Mouse (Mus musculus): ENCODE data around the gene Exosc2. TPM values are rescaled to one million over a fixed set of nuclear protein-coding genes. Genes with fewer than 3 reads are reported as not detected.

Exosc2 gene
- polyA plus RNA-seq (2012; rRNA removed; ENCODE audit: low replicate concordance): 2.4 and 2.9 TPM in 2 replicates

GRCm38 (mm10) chr2:31670551-31671035 lies at the start of gene Exosc2:
Exosc2 (plus strand) TSS chr2:31670715.

GRCm38 (mm10) chr2:31639901-31640608 lies 30.5 kb upstream of the Exosc2 start, which contains the start of gene Prdm12:
Prdm12 (plus strand) TSS chr2:31640037.

GRCm38 (mm10) chr2:31688074-31688925 lies 17.8 kb downstream of the Exosc2 start, which contains the start of gene Abl1:
Abl1 (plus strand) TSS chr2:31688376.

Other genes with a start within 250 kb of the Exosc2 start
- gene Ass1, start 200.5 kb upstream of the Exosc2 start, polyA plus RNA-seq (2012; rRNA removed; ENCODE audit: low replicate concordance): 3.6 and 4.8 TPM in 2 replicates
- 21.1 and 29.8 TPM in 2 replicates for gene Fubp3, start 98.1 kb upstream of the Exosc2 start, polyA plus RNA-seq (2012; rRNA removed; ENCODE audit: low replicate concordance)
- not detected in 2 replicates for gene Prdm12, start 30.7 kb upstream of the Exosc2 start, polyA plus RNA-seq (2012; rRNA removed; ENCODE audit: low replicate concordance)
- gene Abl1, start 17.7 kb downstream of the Exosc2 start, polyA plus RNA-seq (2012; rRNA removed; ENCODE audit: low replicate concordance): 39.1 and 39.6 TPM in 2 replicates
- 0.07 and 0.17 TPM in 2 replicates for gene Qrfp, start 139.9 kb downstream of the Exosc2 start, polyA plus RNA-seq (2012; rRNA removed; ENCODE audit: low replicate concordance)
- gene Fibcd1, start 175.3 kb downstream of the Exosc2 start, polyA plus RNA-seq (2012; rRNA removed; ENCODE audit: low replicate concordance): 0.36 and 0.63 TPM in 2 replicates
- gene Lamc3, start 216.6 kb downstream of the Exosc2 start, polyA plus RNA-seq (2012; rRNA removed; ENCODE audit: low replicate concordance): 2.3 TPM in 2 replicates